Mouse (Mus musculus): ENCODE measurements around the gene Saysd1.

The Saysd1 gene

DNA sequence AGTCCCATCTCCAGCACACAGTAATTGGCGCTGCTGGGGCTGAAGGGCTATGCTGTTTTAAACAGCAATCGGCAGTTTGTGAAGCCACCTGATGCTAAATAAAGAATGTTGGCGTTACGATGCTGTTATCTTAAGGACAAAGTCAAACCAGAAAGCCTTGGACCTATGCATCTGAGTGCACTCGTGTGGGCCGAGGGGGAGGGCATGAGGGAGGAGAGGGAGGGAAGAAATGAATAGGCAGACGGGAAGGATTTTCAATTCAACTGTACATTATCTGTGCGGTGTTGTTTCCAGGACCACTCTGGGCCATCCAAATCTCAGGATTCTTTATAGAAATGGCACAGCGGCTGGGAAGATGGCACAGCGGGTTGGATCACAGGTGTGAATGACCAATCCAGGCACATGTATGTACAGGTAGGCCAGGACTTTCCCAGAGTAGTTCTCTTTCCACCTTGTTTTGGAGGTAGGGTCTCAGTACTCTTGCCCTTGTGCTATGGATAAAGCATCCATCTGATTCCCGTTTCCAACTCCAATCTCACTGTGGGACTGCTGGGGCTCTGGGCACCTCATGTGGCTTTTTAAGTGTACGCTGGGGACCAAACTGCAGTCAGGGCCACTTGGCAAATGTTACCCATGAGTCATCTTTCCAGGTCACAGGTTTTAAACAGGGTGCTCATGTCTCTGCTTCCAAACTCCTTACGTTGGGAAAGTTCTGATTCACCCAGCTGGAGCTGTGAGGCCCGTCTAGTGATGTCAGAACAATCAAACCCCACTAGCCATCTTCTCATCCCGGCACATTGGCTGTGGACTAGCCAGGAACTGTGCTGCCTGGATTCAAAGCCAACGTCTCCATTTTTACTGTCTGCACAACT is at the start of gene Saysd1:
Gene Saysd1 (minus strand): TSS at position 51 of the 872 bp plus-strand sequence.
- DNase-seq (ENCODE audit: low spot score): no peak

- no peak for DNase-seq (ENCODE audit: low spot score)
Observed at GRCm38 (mm10) chr14:20185426-20185825, 47.1 kb upstream of the Saysd1 start.

DNA sequence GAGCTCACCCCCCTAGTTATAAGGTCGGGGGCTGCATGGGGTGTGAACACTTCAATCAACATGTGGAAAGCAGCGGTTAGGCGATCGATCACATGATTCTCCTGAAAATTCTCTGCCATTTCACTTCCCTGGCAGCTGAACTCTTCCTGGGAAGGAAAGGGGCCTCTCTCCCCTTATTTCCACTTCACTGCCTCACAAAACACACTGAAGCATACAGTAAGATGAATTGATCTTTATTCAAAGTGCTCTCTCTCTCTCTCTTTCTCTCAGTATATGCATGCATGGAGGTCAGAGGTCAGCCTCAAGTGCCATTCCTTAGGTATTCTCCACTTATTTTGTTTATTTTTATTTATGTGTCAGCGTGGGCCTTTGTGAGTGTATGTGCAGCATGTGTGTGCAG is 45.4 kb upstream of the Saysd1 start:
- no peak for DNase-seq (ENCODE audit: low spot score)

GRCm38 (mm10) chr14:20182596-20182995 is 44.3 kb upstream of the Saysd1 start:
- DNase-seq (ENCODE audit: low spot score): no peak

DNA sequence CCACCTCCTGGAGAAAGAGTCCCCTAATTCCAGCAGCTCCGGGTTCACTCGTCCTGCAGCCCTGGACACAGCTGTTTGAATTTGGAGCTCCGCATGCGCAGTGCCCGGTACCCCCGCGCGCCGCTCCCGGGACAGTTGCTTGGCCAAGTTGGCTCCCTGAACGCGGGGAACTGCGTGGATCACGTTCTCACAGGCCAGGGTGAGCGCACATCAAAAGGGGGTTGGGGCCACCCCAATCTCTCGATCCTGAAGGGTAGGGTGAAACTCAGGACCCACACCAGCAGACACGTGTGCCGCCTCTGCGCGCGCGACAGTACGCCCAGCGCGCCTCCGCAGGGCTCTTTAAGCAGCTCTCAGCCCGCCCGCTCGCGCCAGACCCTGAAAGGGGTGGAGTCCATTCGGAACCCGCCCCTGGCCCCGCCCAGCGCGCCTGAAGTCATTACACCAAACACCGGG is 43.2 kb upstream of the Saysd1 start, which contains the start of gene Kcnk5:
Gene Kcnk5 (minus strand): TSS at position 344 of the 456 bp plus-strand sequence.
- DNase-seq (ENCODE audit: low spot score): no peak

- DNase-seq (ENCODE audit: low spot score): no peak
Observed at GRCm38 (mm10) chr14:20180751-20181162, 42.4 kb upstream of the Saysd1 start.

GRCm38 (mm10) chr14:20180304-20180703 is 42.0 kb upstream of the Saysd1 start:
- no peak for DNase-seq (ENCODE audit: low spot score)

GRCm38 (mm10) chr14:20179731-20180280 is 41.5 kb upstream of the Saysd1 start:
- no peak for DNase-seq (ENCODE audit: low spot score)

DNA sequence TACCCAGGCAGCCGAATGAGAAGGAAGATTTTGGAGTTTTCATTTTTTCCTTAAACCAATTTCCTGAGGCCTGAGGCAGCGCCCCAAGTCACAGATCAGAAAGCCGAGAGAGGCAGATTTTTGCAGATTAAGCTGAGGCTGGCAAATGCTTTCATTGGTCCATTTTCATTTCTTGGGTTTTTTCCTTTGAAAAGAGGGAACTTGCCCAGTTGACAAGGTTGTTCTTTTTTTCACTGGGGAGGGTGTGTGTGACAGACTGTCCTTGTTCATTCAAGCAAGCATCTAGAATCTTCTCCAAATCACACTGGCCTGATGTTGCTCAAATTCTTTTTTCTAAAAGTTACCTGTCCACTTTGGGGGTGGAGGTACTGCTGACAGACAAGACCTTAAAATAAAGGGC is 40.7 kb upstream of the Saysd1 start:
- DNase-seq (ENCODE audit: low spot score): no peak

- no peak for DNase-seq (ENCODE audit: low spot score)
Observed at GRCm38 (mm10) chr14:20178593-20178992, 40.3 kb upstream of the Saysd1 start.

DNA sequence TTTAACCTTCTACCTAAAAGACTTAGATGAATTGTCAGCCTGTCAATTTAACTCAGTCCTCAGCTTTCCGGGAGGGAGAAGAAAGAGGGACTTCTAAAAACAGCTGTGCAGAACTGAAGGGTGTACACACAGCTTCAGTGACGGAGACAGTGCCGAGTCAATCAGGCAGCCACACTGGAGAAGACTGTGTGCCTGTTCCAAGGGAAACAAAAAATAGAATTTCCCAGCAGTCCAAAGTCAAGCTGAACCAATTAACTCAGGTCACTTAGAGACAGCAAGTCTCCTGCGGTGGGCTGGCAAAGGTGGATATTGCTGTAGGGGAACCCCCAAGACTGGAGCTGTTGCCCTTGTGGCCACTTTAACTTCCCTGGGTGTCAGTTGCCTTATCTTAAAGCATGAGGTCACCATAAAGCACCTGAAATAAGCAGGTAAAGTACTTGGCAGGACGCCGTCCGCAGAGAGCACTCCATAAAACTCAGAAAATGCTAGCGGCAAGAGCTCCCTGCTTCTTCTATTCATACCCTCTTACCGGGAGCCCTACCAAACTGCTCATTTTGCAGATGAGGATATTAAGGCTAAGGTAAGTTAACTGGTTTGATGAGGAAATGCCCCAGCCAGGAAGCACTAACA is 39.3 kb upstream of the Saysd1 start:
- DNase-seq (ENCODE audit: low spot score): no peak

- DNase-seq (ENCODE audit: low spot score): no peak
Observed at GRCm38 (mm10) chr14:20175705-20176104, 37.4 kb upstream of the Saysd1 start.

- DNase-seq (ENCODE audit: low spot score): no peak
Observed at GRCm38 (mm10) chr14:20175114-20175513, 36.8 kb upstream of the Saysd1 start.

DNA sequence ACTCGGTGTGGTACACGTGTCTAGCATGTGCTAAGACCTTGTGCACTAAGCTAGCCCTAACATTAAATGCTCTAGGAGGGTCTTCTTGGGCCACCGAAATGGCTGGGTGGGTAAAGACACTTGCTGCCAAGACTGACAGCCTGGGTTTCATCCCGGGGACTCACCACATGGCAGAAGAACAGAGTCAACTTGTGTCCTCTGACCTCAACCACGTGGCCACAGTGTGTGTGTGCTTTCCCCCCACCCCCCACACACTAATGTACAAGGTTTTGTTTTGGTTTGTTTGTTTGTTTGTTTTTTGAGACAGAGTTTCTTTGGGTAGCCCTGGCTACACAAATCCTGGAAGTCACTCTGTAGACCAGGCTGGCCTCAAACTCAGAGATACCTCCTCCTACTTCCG is 36.4 kb upstream of the Saysd1 start:
- no peak for DNase-seq (ENCODE audit: low spot score)

GRCm38 (mm10) chr14:20173873-20174490 is 35.6 kb upstream of the Saysd1 start:
- no peak for DNase-seq (ENCODE audit: low spot score)

GRCm38 (mm10) chr14:20172924-20173323 is 34.6 kb upstream of the Saysd1 start:
- DNase-seq (ENCODE audit: low spot score): no peak

DNA sequence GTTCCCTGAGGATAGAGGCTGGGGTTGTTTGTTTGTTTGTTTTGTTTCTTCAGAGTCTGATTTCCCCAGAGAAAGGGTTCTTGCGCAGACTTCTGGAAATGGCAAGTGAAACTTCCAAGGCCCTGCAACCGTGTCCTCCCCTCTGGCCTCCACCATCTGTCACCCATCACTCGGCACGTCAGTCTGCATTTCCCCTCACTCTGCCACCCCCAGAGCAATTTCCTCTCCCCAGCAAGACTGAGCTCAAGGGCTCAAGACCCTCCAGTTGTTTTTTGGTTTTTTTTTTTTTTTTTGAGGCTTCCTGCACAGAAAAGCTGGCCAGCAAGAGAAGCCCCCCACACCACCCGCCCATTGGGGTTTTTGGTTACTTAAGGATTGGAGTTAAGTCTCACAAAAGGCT is 34.2 kb upstream of the Saysd1 start:
- DNase-seq (ENCODE audit: low spot score): no peak

GRCm38 (mm10) chr14:20171840-20172239 is 33.5 kb upstream of the Saysd1 start:
- DNase-seq (ENCODE audit: low spot score): no peak

GRCm38 (mm10) chr14:20169251-20169650 is 30.9 kb upstream of the Saysd1 start:
- no peak for DNase-seq (ENCODE audit: low spot score)

DNA sequence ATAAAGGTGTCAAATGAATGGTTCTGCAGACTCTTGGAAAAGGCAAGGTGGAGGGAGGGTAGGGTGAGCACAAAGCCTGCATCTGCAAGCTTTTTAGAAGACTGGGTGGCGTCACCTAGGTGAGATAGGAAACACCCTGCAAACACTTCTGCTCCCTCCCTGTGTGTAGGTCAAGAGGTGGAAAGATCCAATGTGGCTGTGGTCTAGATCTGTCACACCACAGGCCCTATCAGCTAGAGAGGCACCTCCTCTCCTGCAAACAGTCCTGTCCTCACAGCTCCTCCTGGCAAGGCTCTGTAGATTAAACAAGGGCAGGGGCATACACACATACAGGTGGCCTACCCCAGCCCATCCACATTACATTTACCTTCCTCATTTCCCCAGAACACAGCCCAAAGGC is 30.1 kb upstream of the Saysd1 start:
- no peak for DNase-seq (ENCODE audit: low spot score)

- DNase-seq (ENCODE audit: low spot score): no peak
Observed at GRCm38 (mm10) chr14:20168054-20168453, 29.7 kb upstream of the Saysd1 start.

- DNase-seq (ENCODE audit: low spot score): no peak
Observed at GRCm38 (mm10) chr14:20165413-20165812, 27.1 kb upstream of the Saysd1 start.

DNA sequence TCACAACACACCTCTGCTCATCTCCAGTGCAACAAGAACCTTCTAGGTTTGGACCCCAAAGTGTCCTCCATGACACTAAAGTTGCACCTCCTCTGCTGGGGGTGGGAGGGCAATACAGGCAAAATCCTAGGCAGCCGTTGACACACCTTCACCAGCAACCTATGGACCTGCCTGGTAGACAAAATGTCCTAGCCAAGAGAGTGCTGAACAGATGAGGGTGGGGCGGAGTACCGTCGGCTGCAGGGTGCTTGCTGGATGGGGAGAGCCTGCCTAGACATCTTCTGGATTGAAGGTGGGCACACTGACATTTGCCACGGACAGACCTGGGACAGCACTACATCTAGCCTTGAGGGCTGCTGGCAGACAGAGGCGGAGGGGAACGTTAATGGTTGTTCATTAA is 26.1 kb upstream of the Saysd1 start:
- DNase-seq (ENCODE audit: low spot score): no peak
